Mouse (Mus musculus) kidney, postnatal 0 days (tissue): Measurements from ENCODE around the gene Arhgef5. TPM values are rescaled to one million over a fixed set of nuclear protein-coding genes. Genes with fewer than 3 reads are reported as not detected.

Source experiments
- ATAC-seq: fragments of 200-750 bp; cut with Nextera tagmentation; replicated peaks from 2 replicates; pipeline ENCODE4 v1.8.0; 2017; ENCODE audit warnings: low read depth, moderate number of reproducible peaks, moderate TSS enrichment, moderate library complexity; ENCODE audit not compliant: low FRiP score
- DNase-seq: peaks from one replicate; pipeline ENCODE4 v3.0.0-alpha.2; 2016; ENCODE audit warnings: low spot score
- H3K27ac ChIP-seq: fragments of 300-500 bp; sonication (generic); 2 replicates; pipeline ENCODE4 v1.5.1; 2014; ENCODE audit warnings: mild to moderate bottlenecking
- H3K27me3 ChIP-seq: fragments of 300-500 bp; sonication (generic); 2 replicates; pipeline ENCODE4 v1.6.1; 2014; ENCODE audit warnings: low read length, mixed read lengths; ENCODE audit not compliant: insufficient read depth
- H3K36me3 ChIP-seq: fragments of 300-500 bp; sonication (generic); 2 replicates; pipeline ENCODE4 v1.6.1; 2014; ENCODE audit warnings: low read length, mixed read lengths; ENCODE audit not compliant: insufficient read depth
- H3K4me1 ChIP-seq: fragments of 300-500 bp; sonication (generic); replicated peaks from 2 replicates; pipeline ENCODE4 v1.6.1; 2014; ENCODE audit warnings: antibody characterized with exemption, low read length, mixed read lengths; ENCODE audit not compliant: insufficient read depth
- H3K4me2 ChIP-seq: fragments of 300-500 bp; sonication (generic); 2 replicates; pipeline ENCODE4 v1.6.1; 2014; ENCODE audit warnings: mild to moderate bottlenecking, low read length, moderate library complexity, mixed read lengths
- H3K4me3 ChIP-seq: fragments of 300-500 bp; sonication (generic); replicated peaks from 2 replicates; pipeline ENCODE4 v1.5.1; 2014; ENCODE audit warnings: low read depth, low read length
- H3K9ac ChIP-seq: fragments of 300-500 bp; sonication (generic); 2 replicates; pipeline ENCODE4 v1.6.1; 2014; ENCODE audit warnings: low read depth, low read length
- H3K9me3 ChIP-seq: fragments of 300-500 bp; sonication (generic); replicated peaks from 2 replicates; pipeline ENCODE4 v1.6.1; 2016; ENCODE audit warnings: low read length, inconsistent platforms, mixed read lengths
- CTCF ChIP-seq: IDR thresholded peaks from 2 replicates; pipeline ENCODE4 v1.5.1; 2016; ENCODE audit warnings: antibody characterized with exemption, low read depth, mild to moderate bottlenecking, moderate library complexity
- WGBS: fragments of 180-500 bp; shearing (Covaris S2); extraction: QIAGEN DNeasy Blood & Tissue Kit; methylation state at CpG from one replicate; pipeline ENCODE4 v1.1.7; 2014; 5-methylcytosine and 5-hydroxymethylcytosine counted together
- polyA plus RNA-seq: library from polyadenylated mRNA; unstranded; fragments of >200 nt; fragmentation: Nextera tagmentation; extraction: Ambion mirVana; gene quantifications from 2 replicates; pipeline ENCODE4 v1.2.1, GENCODE M21; 2015

The Arhgef5 gene
- polyA plus RNA-seq, 1 experiment from 2014 or later, result 16.4 TPM

GRCm38 (mm10) chr6:43310071-43310470, 44.7 kb downstream of the Arhgef5 start:
- Histone ChIP-seq H3K4me2 (no peak overlapping the region), H3K27me3 (no peaks in the 10 kb centered on the region), H3K9me3 (no peaks in the 10 kb centered on the region), H3K36me3 (no peaks in the 10 kb centered on the region), H3K4me3 (no peak overlapping the region), H3K4me1 (0 out of 2 replicates have a peak, but pooled peaks cover 3% of the 10 kb centered on the region), H3K27ac (no peak overlapping the region), H3K9ac (no peak overlapping the region)
- peak; percentile 44 for DNase-seq
- TF ChIP-seq CTCF, result no peak
- 31% methylated on average over 6 of the region's 6 CpGs for WGBS
- ATAC-seq, result no peak

- Histone ChIP-seq H3K27me3 (no peaks in the 10 kb centered on the region), H3K4me2 (no peak overlapping the region), H3K27ac (no peak overlapping the region), H3K36me3 (no peaks in the 10 kb centered on the region), H3K9me3 (no peaks in the 10 kb centered on the region), H3K4me3 (no peak overlapping the region), H3K4me1 (0 out of 2 replicates have a peak, but pooled peaks cover 3% of the 10 kb centered on the region), H3K9ac (no peak overlapping the region)
- no peak for DNase-seq
- ATAC-seq, result no peak
- no peak for TF ChIP-seq CTCF
Observed at GRCm38 (mm10) chr6:43312546-43312945, 47.2 kb downstream of the Arhgef5 start.

GRCm38 (mm10) chr6:43312961-43313656, 47.7 kb downstream of the Arhgef5 start:
- TF ChIP-seq CTCF, result no peak
- 53% methylated on average over 8 of the region's 8 CpGs for WGBS
- ATAC-seq (no peak; the same call in 1 of the 2 replicates), DNase-seq (peak; percentile 36)
- Histone ChIP-seq H3K4me2 (no peak overlapping the region), H3K27ac (no peak overlapping the region), H3K9me3 (no peaks in the 10 kb centered on the region), H3K9ac (no peak overlapping the region), H3K36me3 (no peaks in the 10 kb centered on the region), H3K4me3 (no peak overlapping the region), H3K27me3 (no peaks in the 10 kb centered on the region), H3K4me1 (0 out of 2 replicates have a peak, but pooled peaks cover 3% of the 10 kb centered on the region)

- Histone ChIP-seq H3K36me3 (no peaks in the 10 kb centered on the region), H3K27me3 (no peaks in the 10 kb centered on the region), H3K4me2 (no peak overlapping the region), H3K9me3 (no peaks in the 10 kb centered on the region), H3K27ac (no peak overlapping the region), H3K4me3 (no peak overlapping the region), H3K4me1 (no peaks in the 10 kb centered on the region), H3K9ac (no peak overlapping the region)
- no peak for DNase-seq
- 75% methylated on average over 4 of the region's 4 CpGs for WGBS
- no peak for TF ChIP-seq CTCF
- no peak for ATAC-seq
Observed at GRCm38 (mm10) chr6:43333479-43333878, 68.1 kb downstream of the Arhgef5 start.

- Histone ChIP-seq H3K4me1 (no peaks in the 10 kb centered on the region), H3K9ac (no peak overlapping the region), H3K36me3 (no peaks in the 10 kb centered on the region), H3K9me3 (no peaks in the 10 kb centered on the region), H3K4me3 (no peak overlapping the region), H3K4me2 (no peak overlapping the region), H3K27me3 (no peaks in the 10 kb centered on the region), H3K27ac (no peak overlapping the region)
- DNase-seq (peak; percentile 43), ATAC-seq (no peak)
- peak; percentile 56 for TF ChIP-seq CTCF
- 67% methylated on average over 3 of the region's 3 CpGs for WGBS
Observed at GRCm38 (mm10) chr6:43335619-43336234, 70.3 kb downstream of the Arhgef5 start.

- ATAC-seq (peak; percentile 86), DNase-seq (peak; percentile 13)
- Histone ChIP-seq H3K4me1 (no peaks in the 10 kb centered on the region), H3K36me3 (no peaks in the 10 kb centered on the region), H3K9me3 (no peaks in the 10 kb centered on the region), H3K4me2 (no peak overlapping the region), H3K9ac (no peak overlapping the region), H3K27me3 (no peaks in the 10 kb centered on the region), H3K27ac (no peak overlapping the region), H3K4me3 (no peak overlapping the region)
- TF ChIP-seq CTCF, result no peak
- 34% methylated on average over 10 of the region's 10 CpGs for WGBS
Observed at GRCm38 (mm10) chr6:43337491-43337961, 72.1 kb downstream of the Arhgef5 start.
